Mouse (Mus musculus): ENCODE data around the gene P3h2.

P3h2 gene

DNA sequence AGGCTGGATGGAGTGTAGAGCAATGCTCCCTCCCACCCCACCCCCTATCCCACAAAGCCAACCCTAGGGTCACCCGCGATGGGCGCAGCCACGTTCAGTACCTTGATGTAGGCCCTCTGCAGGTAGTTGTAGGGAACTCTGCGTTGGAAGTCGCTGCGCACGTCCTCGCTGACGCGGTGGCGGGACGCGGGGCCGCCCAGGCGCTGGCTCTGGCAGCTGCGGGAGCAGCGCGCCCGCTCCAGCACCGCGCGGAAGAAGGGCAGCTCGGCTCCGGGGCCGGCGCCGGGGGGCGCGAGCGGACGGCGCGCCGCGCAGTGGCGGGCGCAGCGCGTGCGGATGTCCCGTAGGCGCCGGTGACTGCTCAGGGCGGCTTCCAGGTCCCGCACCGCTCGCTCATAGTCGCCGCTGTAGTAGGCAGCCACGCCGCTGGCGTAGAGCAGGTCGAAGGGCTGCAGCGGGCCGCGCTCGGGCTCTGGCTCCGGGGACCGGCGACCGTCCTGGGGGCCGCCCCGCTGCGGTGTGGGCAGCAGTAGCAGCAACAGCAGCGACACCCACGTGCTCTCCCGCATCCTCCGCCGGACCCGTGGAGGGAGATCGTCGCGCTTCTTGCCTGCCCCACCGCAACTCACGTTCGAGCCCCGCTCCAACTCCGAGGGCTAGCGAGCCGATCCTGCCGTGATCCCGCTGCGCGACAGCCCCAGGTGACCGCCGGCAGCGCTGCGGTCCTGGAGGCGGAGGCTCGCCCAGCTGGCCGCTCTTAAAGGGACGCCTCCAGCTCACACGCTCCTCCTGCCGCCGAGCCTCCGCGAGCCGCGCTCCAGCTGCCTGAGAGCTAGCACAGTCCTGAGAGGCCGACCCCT is at the start of gene P3h2:
Gene P3h2 (minus strand): TSS at position 670 of the 860 bp plus-strand sequence.
- no peak for DNase-seq (ENCODE audit: low spot score)

DNA sequence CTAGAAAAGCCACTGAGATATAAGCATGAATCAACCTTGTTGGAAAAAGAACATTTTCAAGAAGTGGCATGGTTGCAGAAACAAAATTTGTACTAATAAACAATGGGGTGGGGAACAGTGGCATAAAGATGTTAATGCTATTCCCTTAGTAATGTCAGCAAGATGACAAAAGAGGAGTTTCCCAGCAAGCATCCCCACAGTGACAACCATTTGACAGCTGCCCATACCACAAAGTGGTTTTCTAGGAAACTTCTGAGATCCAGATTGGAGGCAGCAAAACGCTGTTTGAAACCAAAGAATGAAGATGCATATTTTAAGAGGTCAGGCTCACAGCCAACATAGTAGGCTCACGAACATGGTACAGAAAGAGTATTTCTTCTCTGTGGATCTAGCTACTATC is 46.7 kb upstream of the P3h2 start:
- no peak for DNase-seq (ENCODE audit: low spot score)

DNA sequence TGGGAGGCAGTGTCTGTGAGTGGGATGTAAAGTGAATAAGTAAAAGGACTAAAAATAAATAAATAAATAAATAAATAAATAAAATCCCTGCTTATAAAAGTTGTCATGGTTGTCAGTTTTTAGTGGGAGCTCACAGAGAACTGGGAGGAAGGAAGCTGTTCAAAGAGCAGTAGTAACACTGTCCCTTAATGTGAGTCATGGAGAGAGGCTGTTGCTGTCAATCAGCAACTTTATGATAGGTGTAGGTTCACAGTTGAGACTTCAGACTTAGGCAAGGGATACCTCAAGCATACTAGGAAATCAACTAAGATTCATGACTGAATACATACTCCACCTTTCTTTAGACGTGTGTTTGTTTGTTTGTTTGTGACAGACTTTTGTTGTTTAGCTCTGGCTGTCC is 45.4 kb upstream of the P3h2 start:
- no peak for DNase-seq (ENCODE audit: low spot score)

DNA sequence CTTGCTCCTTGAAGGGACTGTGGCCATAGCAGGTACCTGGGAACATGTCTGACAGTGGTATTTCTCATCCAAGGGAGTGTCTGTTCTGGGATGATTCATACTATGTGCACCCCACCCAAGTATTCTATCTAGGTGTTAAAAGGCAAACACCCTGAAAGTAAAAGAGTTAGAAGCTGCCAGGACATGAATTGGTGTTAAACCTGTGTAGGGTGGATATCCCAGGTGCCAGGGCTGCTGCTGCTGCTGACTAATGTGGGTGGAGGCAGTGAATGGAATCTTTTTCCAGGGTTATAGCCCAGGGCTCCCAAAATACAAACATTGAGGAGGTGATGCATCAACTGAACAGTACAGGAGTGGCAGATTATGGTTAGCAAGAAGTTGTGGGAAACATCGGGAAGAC is 41.3 kb upstream of the P3h2 start:
- DNase-seq (ENCODE audit: low spot score) = no peak

DNA sequence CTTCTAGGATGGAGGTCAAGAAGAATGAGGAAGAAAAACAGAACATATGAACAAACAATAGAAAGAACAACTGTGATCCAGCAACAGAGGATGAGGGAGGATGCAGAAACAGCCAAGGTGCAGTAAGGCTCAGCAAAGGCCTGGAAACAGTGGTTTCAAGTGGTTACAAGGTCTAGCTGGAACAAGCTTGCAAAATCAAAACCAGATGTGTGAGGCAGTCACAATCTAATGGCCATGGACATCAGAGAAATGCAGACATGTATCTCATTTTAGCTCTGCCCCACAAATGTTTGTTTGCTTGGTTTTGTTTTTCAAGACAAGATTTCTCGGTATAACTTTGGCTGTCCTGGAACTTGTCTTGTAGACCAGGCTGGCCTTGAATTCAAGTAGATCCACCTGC is 25.5 kb upstream of the P3h2 start:
- no peak for DNase-seq (ENCODE audit: low spot score)

DNA sequence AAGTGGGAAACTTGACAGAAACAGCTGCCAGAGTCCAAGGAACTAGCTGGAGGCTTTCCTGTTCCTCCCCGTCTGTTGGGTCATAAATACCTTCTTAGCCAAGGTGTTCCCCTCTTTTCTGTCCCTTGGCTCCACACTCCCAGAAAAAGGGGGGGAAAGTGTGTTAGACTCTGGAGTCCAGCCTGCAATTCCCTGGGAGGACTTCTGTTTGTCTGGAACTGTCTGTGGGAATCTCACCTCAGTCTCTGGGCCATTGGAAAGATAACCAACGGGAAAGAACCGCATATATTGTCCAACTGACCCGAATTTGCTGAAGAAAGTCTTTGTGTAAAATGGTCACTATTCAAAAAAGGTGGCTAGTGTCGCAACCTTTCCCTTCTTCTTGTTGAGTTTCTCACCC is 1.0 kb upstream of the P3h2 start:
- DNase-seq (ENCODE audit: low spot score) = no peak

DNA sequence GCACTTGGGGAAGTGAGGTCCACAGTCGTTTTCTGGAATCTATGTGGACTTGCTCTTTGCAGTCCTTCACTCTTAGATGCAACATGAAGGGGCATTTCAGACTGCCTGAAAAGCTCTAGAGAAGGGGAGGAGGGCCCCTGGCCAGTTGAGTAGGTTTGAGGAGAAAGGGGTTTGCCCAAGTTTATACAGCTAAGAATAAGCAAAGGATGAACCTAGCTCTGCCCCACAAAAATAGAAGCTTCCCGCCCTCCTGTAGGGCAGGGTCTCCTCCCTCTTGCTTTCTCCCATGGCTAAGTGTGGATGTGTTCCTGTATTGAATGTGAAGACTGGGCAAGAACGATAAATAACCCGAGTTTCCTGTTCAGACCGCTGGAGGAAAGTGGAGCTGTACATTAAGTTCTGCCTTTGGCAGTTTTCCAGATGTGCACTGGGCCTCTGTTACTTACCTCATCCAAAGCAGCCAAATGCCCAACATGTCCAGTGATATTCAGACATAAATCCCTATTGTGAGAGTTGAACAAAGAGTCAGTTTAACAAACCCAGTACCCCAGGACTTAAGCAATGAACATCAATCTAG is 545 bp upstream of the P3h2 start:
- no peak for DNase-seq (ENCODE audit: low spot score)

DNA sequence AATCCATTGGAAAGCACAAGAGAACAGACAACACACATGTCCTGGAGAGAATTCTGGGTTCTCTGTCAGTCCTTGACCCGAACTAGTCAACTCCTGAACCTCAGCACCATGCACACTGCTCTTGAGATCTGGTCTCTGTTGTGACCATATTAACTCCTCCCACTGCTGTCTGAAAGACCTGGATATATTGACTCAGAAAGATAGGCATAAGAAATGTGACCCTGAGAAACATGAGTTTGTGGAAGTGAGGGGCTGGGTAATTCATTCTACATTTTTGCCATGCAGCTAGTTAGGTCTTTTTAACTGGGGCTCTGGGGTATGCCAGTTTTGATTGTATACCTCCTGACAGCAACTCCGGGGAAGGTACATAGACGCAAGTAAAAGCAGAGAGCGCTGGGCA is 1.3 kb downstream of the P3h2 start:
- DNase-seq (ENCODE audit: low spot score) = no peak

DNA sequence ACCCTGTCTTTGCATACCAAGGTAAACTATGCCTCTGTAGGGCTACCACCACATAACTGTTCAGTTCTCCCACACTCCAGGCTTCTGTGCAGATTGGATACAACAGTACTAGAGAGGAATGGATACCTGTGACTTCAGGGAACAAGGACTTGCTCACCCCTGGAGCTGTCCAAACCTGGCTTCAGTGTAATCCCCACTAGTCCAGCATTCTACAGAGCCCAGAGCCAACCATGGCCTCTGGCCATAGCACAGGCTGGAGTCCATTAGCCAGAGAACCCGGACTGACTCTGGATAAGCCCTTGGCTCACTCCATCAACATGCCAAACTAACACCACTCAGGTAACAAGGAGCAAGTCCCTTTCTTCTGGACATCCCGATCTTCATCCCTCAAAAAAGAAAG is 2.7 kb downstream of the P3h2 start:
- no peak for DNase-seq (ENCODE audit: low spot score)

DNA sequence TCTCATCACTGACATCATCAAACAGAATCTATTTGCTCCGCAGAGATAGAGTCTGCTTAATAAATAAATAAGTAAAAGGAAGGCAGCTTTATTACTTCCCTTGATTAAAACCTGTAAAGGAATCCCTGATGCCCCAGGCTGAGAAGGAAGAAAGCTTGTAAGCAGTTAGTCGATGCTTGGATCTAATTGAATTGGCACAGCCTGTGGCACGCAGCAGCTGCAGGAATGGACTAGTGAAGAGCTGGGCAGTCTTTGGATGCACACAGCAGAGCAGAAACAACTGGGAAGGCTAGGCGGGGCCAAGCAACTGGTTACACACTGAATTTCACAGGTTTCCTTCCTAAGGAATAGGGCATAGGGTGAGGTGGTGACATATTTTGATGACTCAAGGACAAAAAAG is 5.4 kb downstream of the P3h2 start:
- no peak for DNase-seq (ENCODE audit: low spot score)

DNA sequence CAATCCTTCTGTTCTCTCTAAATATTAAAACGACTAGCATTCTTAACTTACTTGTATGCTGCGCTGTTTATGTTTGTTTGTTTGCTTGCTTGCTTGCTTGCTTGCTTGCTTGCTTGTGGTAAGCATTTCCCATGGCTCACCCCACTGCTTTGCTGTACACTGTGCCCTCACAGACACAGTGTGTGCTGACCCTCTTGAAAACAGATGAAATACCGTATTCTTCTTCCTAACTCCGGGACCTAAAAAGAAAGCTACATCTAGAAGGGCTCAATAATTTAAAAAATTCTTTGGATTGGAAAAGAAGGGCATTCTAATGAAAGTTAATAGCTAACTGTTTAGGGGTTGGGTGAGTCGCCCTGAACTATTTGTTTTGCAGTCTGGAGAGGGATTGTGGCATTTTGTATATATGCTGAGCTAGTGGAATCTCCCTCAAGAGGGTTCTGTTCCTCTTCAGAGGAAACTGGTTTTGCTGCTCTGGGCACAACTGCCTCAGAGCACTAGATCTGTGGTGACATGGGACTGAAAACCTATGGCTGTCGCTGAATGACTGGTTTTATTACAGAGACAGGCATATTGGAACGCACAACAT is 9.8 kb downstream of the P3h2 start:
- DNase-seq (ENCODE audit: low spot score) = no peak

DNA sequence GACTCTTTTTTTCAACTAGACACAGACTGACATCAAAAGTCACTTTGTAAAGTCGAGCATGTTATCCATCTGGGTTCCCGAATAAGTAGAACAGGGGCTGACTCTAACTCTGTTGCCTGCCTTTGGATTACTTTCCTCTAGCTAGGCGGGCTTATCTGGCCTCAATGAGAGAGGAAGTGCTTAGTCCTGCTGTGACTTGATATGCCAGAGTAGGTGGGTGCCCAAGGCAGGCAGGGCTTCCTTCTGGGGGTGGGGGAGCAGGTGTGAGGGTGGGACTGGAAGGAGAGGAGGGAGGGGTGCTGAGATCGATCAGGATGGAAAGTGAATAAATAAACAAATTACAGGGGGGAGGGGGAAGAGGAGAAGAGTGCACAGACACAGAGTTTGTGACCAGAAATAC is 11.7 kb downstream of the P3h2 start:
- no peak for DNase-seq (ENCODE audit: low spot score)

DNA sequence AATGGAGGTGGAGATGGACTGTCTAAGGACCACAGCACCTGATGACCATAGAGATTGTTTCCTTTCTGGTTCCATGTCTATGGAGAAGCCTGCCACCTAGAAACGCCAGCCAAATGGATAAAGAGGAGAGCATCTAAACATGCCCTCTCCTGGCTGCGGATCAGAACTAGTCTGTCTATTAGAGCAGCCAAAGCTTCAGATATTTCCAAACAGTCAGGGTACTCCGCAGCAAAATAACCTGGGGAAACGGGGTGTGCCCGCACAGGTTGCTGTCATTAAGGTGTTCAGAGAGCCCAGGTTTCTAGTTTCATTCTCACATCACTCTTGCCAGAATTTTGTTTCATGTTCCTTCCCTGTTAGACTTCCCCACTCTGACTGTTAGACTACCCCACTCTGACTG is 16.6 kb downstream of the P3h2 start:
- no peak for DNase-seq (ENCODE audit: low spot score)

DNA sequence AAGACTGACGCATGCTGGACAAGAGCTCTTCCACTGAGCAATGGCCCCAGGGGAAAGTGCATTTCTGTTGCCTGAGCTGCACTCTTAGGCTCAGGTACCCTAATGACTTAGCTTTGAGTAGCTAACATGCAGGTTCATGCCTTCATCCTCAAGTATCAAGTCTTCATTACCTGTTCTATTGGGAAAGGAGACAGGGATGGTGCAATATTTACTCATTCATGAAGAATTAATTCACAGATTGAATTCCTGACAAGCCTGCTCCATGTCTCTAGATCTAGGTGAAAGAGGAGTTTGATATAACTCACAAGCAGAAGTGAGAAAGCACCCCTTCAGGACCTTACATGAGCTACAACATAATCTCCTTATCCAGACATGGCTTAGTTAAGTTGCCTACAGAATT is 17.3 kb downstream of the P3h2 start:
- no peak for DNase-seq (ENCODE audit: low spot score)

DNA sequence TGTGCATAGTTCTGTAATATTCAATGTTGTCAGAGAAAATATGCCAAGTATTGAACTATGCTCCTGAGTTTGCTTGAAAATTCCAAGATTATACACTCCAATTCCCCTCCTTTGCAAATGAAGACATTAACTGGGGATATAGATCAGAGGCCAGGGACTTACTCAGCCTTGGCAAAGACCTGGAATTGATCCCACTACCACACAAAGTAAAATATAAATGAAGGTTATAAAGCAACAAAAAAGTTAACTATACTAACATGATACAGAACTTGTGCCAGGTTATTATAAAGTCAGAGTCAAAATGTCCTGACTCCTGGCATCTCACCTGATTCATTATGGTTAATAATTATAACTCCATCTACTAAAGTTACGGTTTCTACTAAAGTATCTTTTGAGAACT is 18.6 kb downstream of the P3h2 start:
- DNase-seq (ENCODE audit: low spot score) = no peak

DNA sequence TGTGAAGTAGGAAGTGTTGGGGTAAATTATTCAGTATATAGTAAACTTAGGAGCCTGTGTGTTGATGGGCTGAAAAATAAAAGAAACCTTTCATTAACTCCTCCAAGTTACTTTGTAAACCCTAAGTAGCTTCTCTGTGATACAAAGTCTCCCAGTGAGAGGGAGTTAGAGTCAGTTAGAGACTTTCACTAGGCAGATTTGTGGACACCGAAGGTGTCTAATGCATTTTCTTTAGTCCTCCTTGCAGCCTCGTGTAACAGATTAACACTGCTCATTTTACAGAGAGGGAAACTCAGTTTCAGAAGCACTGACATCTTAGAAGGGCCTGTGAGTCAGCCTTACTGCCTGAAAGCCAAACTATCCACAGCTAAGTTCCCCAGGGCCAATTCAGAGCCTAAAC is 20.4 kb downstream of the P3h2 start:
- DNase-seq (ENCODE audit: low spot score) = no peak

DNA sequence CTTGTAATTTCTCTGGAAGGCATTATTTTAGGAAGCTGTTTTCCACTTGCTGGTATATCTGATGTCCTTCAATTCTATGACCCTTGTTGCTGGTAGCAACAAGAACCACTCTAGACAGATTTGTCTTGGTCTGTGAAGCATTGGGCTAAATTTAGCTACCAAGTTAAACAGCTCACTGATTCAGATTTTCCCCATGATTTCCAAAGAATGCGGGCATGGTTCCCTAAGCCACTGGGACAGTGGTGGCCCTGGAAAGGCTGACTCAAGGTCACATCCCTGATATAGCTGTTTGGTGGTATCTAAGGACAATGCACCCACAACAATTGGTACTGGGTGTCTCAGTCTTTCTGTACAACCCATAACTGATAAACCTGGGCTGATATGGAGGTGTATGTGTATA is 22.8 kb downstream of the P3h2 start:
- DNase-seq (ENCODE audit: low spot score) = no peak

DNA sequence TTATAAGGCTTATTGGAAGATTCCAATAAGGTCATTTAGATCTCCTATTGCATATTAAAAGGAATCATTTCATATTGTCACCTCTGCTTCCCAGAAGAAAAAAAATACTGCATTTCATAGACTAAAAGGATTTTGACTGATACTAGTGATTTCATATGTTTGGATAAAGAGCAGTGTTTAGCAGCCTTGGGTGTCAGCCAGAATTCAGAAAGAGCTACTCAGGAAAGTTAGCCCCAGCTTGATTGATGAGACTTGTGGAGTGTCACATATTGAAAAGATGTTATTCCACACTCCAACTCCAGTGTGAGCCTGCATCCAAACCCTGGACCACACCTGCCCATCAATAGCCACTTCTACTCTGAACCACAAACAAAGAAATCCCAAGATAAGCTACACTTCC is 23.2 kb downstream of the P3h2 start:
- DNase-seq (ENCODE audit: low spot score) = no peak

DNA sequence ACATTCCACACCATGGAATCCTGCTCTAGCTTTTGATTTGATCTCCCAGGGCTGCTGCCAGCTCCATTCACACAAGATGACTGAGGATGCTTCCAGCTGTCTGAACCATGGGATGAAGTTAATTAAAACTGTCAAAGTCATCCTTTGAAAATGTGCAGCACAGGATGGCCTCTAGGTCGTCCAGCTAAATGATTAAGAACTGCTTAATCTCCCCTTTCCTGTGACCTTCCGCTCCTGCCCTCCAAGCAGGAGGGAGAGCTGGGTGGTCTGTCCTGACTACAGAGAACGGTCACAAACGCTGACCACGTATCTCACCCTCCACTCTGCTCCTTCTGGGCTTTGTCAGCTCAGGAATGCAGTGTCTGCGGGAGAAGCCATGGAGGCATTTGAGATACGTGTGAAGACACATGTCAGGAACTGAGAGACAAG is 26.6 kb downstream of the P3h2 start:
- DNase-seq (ENCODE audit: low spot score) = no peak

DNA sequence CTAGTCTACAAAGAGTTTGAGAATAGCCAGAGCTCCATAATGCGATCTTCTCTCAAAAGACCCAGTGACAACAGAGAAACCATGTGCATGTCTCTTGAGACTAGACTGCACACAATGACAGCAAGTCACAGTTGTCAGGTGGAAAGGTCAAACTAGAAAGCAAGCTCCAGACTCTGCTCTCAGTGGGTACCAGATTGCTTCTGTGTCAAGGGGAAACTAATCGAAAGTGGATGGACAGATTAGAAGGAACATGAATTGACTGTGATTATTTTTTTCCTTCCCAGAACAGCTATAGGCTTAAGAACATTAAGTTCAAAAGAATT is 27.5 kb downstream of the P3h2 start:
- DNase-seq (ENCODE audit: low spot score) = no peak

DNA sequence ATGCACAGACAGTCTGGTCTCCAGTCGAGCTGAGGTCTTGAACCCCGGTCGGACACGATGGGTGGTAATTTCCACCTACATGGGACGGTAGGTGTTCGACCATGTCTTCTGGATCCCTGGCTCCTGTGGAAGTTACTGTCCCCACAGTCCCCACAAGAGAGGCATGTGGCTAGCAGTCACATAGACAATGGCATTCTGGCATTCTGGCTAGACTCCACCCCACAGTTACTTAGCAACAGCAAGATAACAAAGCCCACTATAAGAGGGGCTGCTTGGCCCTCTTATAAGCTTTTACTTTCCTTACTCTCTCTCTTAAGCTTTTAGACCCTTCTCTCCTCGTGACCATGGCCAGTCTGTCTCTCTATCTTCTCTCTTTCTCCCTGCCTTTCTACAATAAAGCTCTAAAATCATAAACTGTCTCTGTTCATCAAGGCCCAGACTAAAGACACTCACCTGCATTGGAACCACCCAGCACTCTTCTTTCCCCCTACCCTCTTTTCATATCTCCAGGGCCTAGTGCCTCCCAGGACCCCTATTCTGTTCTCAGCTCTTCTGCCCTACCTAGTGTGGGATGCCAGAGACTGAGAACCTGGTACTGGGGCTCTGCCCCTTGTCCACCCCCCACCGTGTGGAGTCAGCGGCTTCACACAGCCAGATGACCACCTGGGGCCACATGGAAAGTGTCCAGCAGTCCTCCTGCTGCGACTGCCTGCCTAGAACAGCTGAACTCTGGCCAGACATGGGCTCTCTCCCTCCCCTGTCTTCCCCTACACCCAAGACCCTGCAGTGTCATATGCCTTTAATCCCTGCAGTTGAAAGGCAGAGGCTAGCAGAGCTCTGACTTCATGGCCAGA is 28.1 kb downstream of the P3h2 start:
- DNase-seq (ENCODE audit: low spot score) = no peak

DNA sequence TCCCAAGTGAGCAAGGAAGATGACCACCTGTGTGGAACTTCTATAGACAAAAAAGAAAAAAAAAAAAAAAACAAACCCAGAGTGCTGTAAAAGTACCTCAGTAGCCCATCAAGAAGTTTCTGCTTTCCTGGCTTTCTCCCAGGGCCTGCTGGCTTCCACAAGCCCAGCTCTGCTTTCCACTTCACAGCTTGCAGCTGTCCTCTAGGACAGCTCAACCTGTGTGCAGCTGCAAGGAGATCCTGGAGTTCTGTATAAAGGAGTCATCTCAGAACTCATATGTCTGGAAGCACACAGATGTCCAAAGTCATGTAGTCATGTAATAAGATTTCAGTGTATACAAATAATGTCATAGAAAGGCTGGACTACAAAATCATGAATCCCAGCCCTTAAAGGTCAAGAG is 30.5 kb downstream of the P3h2 start:
- no peak for DNase-seq (ENCODE audit: low spot score)

DNA sequence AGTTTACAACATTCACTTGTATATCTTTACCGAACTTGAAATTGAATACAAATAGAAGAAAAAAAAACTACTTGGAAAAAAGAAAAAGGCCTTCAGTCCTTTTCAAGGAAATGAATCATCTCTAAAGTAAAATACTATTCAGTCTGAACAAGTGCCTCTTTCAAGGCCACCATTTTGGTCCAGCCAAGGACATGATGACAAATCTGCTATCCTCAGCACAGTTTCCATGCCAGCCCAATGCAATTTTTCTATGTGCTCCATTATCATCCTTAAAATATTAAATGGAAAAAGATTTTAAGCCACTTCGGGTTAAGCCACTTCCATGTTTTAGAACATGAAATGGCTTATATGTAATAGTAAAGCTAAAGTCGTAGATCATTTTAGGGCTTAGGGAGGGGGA is 35.2 kb downstream of the P3h2 start:
- DNase-seq (ENCODE audit: low spot score) = no peak
